Mouse (Mus musculus) frontal cortex, adult (tissue): ENCODE results near the gene Rai1.

Source experiments
- ATAC-seq: cut with Nextera tagmentation; 2 replicates; pipeline ENCODE4 v1.9.2; 2017; ENCODE audit warnings: mild to moderate bottlenecking, moderate library complexity, mixed read lengths; ENCODE audit not compliant: low TSS enrichment

Rai1 gene

GRCm38 (mm10) chr11:60192534-60192933 lies 87.7 kb downstream of the Rai1 start:
- no peak for ATAC-seq

DNA sequence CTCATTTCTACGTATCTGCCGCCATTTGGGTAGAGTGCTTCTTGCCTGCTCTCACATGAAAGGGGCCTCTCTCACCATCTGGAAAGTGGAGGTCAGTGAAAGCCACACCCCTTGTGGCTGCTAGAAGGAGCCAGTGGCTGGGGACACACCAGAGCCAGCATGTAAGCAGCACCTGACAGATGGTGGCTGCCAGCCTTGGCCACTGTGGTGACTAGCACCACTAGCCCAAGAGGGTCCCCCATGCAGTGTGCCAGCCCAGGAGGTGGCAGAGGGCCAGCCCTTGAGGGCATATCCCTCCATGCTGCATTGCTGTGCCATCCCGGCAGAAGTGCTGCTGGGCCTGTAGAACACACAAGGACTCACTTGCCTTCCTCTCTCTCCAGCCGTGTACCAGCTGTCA lies 88.7 kb downstream of the Rai1 start:
- no peak for ATAC-seq

DNA sequence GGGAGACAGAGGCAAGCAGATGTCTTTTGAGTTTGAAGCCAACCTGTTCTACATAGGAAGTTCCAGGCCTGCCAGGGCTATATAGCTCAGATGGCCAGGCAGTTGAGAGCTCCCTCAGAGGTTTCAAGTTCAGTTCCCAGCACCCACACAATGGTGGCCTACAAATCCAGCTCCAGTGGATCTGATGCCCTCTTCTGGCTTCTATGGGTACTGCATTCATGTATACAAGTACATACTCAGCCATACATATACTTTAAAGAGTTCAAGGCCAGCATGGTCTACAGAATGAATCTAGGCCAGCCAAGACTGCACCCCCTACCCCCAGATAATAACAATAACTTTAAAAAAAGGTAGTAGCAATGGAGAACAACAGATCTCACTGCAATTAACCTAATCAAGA lies 90.3 kb downstream of the Rai1 start:
- ATAC-seq = no peak

GRCm38 (mm10) chr11:60196344-60196743 lies 91.5 kb downstream of the Rai1 start:
- ATAC-seq = no peak

GRCm38 (mm10) chr11:60197998-60198619 lies 93.3 kb downstream of the Rai1 start:
- ATAC-seq = no peak

GRCm38 (mm10) chr11:60198651-60199050 lies 93.8 kb downstream of the Rai1 start:
- no peak for ATAC-seq

DNA sequence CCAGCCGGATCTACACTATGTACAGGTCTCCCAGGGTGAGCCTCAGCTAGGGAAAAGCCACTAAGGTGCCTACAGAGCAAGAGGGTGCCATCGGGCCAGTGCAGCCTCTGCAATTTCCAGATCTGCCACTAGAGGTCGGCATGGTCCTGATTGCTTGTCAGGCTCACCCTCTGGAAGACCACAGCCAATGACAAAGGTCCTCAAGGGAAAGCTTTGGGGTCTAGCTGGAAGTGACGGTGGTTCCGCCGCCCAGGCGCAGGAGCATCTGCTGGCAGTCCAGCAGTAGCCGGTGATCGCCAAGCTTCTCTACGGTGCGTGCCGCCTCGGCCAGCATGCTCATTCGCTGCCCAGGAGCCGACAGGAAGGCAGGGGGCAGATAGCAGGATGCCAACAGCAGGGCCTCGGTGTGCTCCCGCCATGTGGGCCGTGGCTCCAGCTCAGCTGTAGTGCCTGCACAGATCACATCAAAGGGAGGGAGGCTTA lies 94.9 kb downstream of the Rai1 start:
- peak; percentile 64 for ATAC-seq

- ATAC-seq = no peak
Measured at GRCm38 (mm10) chr11:60200384-60200783, 95.6 kb downstream of the Rai1 start.

- ATAC-seq = no peak
Measured at GRCm38 (mm10) chr11:60202710-60203638, 98.2 kb downstream of the Rai1 start.

DNA sequence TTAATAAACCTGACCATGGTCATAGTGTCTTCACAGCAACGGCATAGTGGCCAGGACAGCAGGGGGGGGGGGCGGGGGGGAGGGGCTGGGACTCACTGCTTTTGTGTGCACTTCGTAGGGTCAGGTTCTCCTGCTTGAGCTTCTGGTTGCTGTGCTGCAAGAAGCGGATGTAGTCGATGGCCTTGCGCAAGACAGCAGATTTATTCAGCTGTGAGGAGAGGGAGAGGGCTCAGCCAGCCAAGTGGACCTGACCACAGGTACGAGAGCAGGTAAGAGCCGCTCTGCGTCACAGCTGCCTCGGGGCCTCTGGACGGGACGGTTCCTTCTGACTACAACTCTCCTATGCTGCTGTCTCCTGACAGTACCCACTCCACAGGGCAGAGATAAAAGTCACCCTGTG lies 100.2 kb downstream of the Rai1 start:
- no peak for ATAC-seq

DNA sequence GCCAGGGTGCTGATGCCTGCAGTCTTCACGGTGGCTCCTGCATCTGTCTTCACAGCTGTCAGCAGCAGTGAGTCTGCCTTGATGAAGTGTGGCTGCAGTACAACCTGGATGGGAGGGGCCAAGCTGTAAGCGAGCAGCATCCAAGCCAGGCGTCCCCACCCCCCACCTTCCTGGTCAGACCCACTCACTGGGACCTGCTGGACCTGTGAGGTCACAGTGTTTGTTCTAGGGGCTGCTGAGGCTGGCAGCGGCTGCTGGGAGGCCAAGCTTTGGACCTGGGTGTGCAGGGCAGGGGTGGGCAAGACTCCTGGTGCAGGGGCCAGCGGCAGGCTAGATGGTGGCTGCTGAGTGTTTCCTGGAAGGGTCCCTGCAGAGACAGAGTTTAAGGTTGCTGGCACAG lies 101.4 kb downstream of the Rai1 start:
- no peak for ATAC-seq

GRCm38 (mm10) chr11:60208201-60208600 lies 103.4 kb downstream of the Rai1 start:
- ATAC-seq = no peak

DNA sequence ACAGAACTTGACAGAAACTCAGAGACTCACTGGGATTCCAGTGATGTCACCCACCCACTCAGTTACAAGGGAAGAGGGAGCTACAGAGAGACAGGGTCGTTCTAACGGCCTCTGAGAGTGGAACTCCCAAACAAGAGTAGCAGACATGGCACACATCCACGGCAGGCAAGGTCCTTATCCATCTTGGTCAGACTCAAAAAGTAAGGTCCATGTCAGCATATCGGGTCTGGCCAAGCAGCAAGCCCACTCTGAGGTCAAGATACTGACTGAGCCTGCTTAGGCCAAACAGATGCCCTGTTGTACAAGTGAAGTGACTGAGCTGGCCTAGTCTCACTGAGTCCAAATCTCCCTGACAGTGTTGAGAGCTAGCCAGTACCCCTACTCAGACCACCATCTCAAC lies 103.9 kb downstream of the Rai1 start:
- no peak for ATAC-seq

DNA sequence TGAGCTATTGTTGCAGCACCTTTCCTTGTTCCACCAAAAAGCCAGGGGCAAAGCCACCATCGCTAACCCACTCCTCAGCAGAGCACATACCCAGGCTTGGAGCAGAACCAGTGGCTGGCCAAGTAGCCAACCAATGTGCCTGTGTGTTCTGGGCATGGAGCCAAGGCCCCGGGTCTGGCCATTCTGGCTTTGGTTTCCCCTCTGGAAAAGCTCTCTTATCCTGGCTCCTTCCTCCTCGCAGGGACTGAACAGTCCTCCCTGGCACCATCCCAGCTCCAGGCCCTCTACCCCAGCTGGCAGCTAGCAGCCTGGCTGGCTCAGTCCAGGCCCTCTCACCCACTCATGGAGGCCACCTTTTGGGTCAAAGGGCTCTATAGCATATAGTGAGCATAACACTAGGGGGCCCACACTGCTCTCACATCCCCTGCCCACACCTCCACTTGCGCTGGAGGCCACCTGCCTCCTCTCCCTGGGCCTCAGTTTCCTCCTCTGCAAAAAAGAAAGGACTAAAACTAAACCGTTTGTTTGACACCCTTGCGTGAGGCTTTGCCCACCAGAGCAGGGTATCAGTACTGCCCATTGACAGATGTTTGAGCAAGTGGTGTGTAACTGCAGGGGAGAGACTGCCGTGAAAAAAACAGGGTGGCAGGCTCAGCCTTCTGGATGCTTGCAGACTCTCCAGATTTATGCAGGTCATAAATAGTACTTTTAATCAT lies 104.6 kb downstream of the Rai1 start:
- ATAC-seq = peak; percentile 14; the same call in 1 of the 2 replicates

DNA sequence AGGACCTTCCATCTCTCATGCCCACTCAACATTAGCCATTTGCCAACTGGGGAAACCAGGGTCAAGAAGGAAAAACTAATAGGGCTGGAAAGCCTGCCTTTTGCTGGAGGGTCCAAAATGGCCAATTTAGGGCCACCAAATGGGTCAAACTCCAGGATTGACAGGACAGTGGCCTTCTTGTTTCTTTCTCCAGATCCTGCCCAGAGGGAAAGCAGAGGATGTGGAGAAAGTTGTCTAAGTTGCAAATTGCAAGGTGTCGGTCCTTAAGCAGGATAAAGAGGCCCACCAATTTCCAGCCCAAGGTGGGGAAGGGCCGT lies 105.1 kb downstream of the Rai1 start:
- no peak for ATAC-seq

- peak; percentile 53 for ATAC-seq
Measured at GRCm38 (mm10) chr11:60210305-60210724, 105.5 kb downstream of the Rai1 start.

- ATAC-seq = no peak
Measured at GRCm38 (mm10) chr11:60211152-60211551, 106.3 kb downstream of the Rai1 start.

GRCm38 (mm10) chr11:60211761-60212160 lies 106.9 kb downstream of the Rai1 start:
- no peak for ATAC-seq

- ATAC-seq = no peak
Measured at GRCm38 (mm10) chr11:60213266-60213665, 108.5 kb downstream of the Rai1 start.

- no peak for ATAC-seq
Measured at GRCm38 (mm10) chr11:60216671-60217070, 111.9 kb downstream of the Rai1 start.

DNA sequence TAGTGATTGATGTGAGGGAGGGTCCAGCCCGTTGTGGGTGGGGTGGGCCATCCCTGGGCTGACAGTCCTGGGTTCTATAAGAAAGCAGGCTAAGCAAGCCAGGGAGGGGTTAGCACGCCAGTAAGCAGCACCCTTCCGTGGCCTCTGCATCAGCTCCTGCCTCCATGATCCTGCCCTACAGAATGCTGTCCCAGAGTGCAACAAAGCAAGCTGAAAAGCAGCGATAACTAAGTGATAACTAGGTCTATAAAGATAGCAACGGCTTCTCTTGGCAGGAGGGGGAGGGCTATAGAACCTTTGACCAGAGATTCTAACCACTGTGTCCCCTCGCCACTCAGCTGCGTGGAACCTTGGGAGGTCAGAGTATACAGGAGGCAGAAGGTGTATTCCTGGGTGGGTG lies 112.7 kb downstream of the Rai1 start:
- no peak for ATAC-seq

GRCm38 (mm10) chr11:60219609-60220008 lies 114.8 kb downstream of the Rai1 start:
- no peak for ATAC-seq
